Mouse (Mus musculus): ENCODE measurements around the gene Gm2237. TPM values are rescaled to one million over a fixed set of nuclear protein-coding genes. Genes with fewer than 3 reads are reported as not detected.
"Not testable (repeated sequence)": the region's sequence is repeated elsewhere in the genome, so short reads cannot be mapped to it uniquely, and the experiment has no call there.

The Gm2237 gene
- polyA plus RNA-seq (2017; shearing (Covaris generic)), result 10 to 100 TPM in 1 of 2 experiments, 1 to 10 TPM in 1; 6.4 to 21.6 TPM

- not testable (repeated sequence) for ATAC-seq
Measured at GRCm38 (mm10) chr14:19584804-19585667, at the start of gene Gm2237. Gene Gm2237 (minus strand): TSS chr14:19585135.

- not testable (repeated sequence) for ATAC-seq
Measured at GRCm38 (mm10) chr14:19602481-19602880, 17.5 kb upstream of the Gm2237 start, which contains the start of gene Gm5458. Gene Gm5458 (minus strand): TSS chr14:19602581.

- not testable (repeated sequence) for ATAC-seq
Measured at GRCm38 (mm10) chr14:19549863-19550262, 35.1 kb downstream of the Gm2237 start, which contains the start of gene Gm2244. Gene Gm2244 (minus strand): TSS chr14:19549963.

Other genes starting within 250 kb of the Gm2237 start
- 1 to 10 TPM; 4.0 to 8.7 TPM for gene Gm21738, start 166.2 kb downstream of the Gm2237 start, polyA plus RNA-seq (2017; shearing (Covaris generic))
- gene Gm2244, start 35.2 kb downstream of the Gm2237 start, polyA plus RNA-seq (2017; shearing (Covaris generic)), result 1 to 10 TPM in 1 of 2 experiments, not detected in 1; 1.3 TPM
- gene Gm5458, start 17.4 kb upstream of the Gm2237 start, polyA plus RNA-seq (2017; shearing (Covaris generic)), result under 1 TPM in 1 of 2 experiments, not detected in 1; 0.89 TPM
- gene Nid2, start 166.1 kb upstream of the Gm2237 start, polyA plus RNA-seq (2017; shearing (Covaris generic)), result 1 to 10 TPM; 1.1 to 2.9 TPM
- 100 to 1,000 TPM; 142 to 157 TPM for gene Rtraf, start 238.7 kb upstream of the Gm2237 start, polyA plus RNA-seq (2017; shearing (Covaris generic))

Data from activated CD4-positive, CD25-positive, alpha-beta regulatory T cell, adult 4 months (primary cell).